Mouse (Mus musculus): ENCODE results near the gene Morn3. TPM values are rescaled to one million over a fixed set of nuclear protein-coding genes. Genes with fewer than 3 reads are reported as not detected.

The Morn3 gene
- polyA plus RNA-seq, 1 experiment from 2014 or later, result 5.3 TPM

DNA sequence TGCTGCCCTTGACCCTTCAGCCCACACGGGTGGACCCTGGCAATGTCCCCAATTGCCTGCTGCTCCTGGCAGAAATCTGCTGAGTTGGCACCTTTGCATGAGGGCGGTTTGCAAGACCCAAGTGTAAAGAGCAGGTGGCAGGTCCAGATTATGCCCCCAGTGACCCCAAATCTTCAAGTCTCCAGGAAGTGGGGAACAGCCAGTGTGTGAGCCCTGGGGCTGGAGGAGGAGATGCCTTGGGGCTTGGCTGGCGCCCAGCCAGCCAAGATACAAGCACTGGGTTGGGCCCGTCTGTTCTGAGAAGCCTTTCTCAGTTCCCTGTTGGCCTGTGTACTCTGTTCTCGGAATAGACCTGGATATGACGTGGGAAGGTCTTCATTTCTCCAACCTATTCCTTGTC, 19.4 kb downstream of the Morn3 start:
- 28% methylated on average over 6 of the region's 6 CpGs for WGBS
- Histone ChIP-seq H3K9me3 (ENCODE audit: low read length) (no peaks in the 10 kb centered on the region), H3K4me3 (ENCODE audit: low read depth, low read length) (no peak overlapping the region), H3K4me1 (ENCODE audit: insufficient read depth, low read depth, low read length) (no peaks in the 10 kb centered on the region), H3K27ac (ENCODE audit: low read length) (no peak overlapping the region), H3K36me3 (ENCODE audit: insufficient read depth, low read length) (peaks cover 9% of the 10 kb centered on the region; the same call in 1 of the 2 replicates), H3K4me2 (replicated peaks; ENCODE audit: low read depth, low read length) (no peak overlapping the region), H3K27me3 (replicated peaks; ENCODE audit: insufficient read depth, low read length) (no peaks in the 10 kb centered on the region), H3K9ac (replicated peaks; ENCODE audit: low read depth) (no peak overlapping the region)
- peak; percentile 54 for DNase-seq (ENCODE audit: low spot score)
- peak; percentile 57 for ATAC-seq
- 0 out of 2 replicates have a peak, but pooled peaks have one; percentile 25 for TF ChIP-seq EP300 (IDR thresholded peaks at IDR 0.05)
- TF ChIP-seq CTCF (IDR thresholded peaks at IDR 0.05), result no peak

DNA sequence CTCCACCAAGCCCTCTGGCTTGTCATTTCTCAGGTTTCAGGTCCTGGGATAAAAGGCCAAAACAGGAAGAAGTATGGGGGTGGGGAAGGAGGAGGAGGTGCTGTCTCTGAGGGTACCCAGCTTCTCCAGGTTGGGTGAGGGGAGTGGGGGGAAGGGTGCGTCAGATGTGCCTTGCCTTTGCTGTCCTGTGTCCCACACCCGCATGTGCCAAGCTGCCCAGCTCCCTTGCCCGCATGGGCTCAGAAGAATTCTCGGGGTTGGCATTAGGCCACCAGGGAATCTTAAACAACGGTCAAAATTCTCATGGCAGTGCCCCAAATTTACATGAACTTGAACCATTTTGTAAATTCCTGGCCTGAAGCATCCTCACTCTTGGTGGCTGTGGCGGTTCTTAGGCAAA, 20.4 kb downstream of the Morn3 start:
- ATAC-seq (no peak), DNase-seq (ENCODE audit: low spot score) (no peak)
- no peaks in the 10 kb centered on the region for H3K27me3 ChIP-seq (replicated peaks; ENCODE audit: insufficient read depth, low read length)
- TF ChIP-seq EP300 (IDR thresholded peaks at IDR 0.05), result no peak
- TF ChIP-seq CTCF (IDR thresholded peaks at IDR 0.05), result no peak
- H3K36me3 ChIP-seq (ENCODE audit: insufficient read depth, low read length), result peaks cover 9% of the 10 kb centered on the region; the same call in 1 of the 2 replicates
- H3K4me2 ChIP-seq (replicated peaks; ENCODE audit: low read depth, low read length), result no peak overlapping the region
- 46% methylated on average over 6 of the region's 6 CpGs for WGBS
- H3K4me1 ChIP-seq (ENCODE audit: insufficient read depth, low read depth, low read length), result no peaks in the 10 kb centered on the region
- no peak overlapping the region for H3K27ac ChIP-seq (ENCODE audit: low read length)
- no peaks in the 10 kb centered on the region for H3K9me3 ChIP-seq (ENCODE audit: low read length)
- H3K4me3 ChIP-seq (ENCODE audit: low read depth, low read length), result no peak overlapping the region
- no peak overlapping the region for H3K9ac ChIP-seq (replicated peaks; ENCODE audit: low read depth)

DNA sequence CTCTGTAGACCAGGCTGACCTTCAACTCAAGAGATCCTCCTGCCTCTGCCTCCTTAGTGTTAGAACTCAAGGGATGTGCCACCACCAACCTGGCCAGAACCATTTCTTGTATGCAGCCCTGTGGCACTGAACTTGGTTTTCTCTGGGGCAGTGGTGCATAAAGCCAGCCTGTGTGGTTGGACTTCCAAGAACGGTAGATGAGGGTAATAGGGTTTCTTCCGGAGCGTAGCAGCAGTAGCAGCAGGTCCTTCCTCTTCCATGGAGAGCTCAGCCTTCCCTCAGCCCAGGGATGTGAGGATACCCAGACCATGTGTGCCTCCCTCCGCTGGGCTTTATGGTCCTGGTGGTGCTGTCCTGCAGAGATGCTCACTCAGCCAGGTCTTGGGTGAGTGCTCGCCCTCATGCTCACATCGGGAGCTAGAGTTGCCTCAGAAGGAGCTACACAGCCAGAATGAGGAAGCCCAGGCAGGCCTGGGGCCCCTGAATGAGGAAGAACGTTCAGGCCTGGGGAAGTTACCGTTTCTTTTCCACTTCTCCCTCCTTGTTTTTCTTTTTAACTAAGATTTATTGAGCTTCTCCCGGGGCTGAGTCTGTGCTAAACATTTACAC, 21.7 kb downstream of the Morn3 start:
- Histone ChIP-seq H3K27ac (ENCODE audit: low read length) (no peak overlapping the region), H3K4me3 (ENCODE audit: low read depth, low read length) (no peak overlapping the region), H3K27me3 (replicated peaks; ENCODE audit: insufficient read depth, low read length) (no peaks in the 10 kb centered on the region), H3K4me1 (ENCODE audit: insufficient read depth, low read depth, low read length) (no peaks in the 10 kb centered on the region; the same call in 1 of the 2 replicates), H3K9me3 (ENCODE audit: low read length) (no peaks in the 10 kb centered on the region), H3K4me2 (replicated peaks; ENCODE audit: low read depth, low read length) (no peak overlapping the region), H3K9ac (replicated peaks; ENCODE audit: low read depth) (no peak overlapping the region), H3K36me3 (ENCODE audit: insufficient read depth, low read length) (peaks cover 9% of the 10 kb centered on the region; the same call in 1 of the 2 replicates)
- WGBS, result 66% methylated on average over 9 of the region's 9 CpGs
- TF ChIP-seq CTCF (IDR thresholded peaks at IDR 0.05), result no peak
- no peak for TF ChIP-seq EP300 (IDR thresholded peaks at IDR 0.05)
- DNase-seq (ENCODE audit: low spot score) (peak; percentile 37), ATAC-seq (peak; percentile 29; the same call in 1 of the 2 replicates)

DNA sequence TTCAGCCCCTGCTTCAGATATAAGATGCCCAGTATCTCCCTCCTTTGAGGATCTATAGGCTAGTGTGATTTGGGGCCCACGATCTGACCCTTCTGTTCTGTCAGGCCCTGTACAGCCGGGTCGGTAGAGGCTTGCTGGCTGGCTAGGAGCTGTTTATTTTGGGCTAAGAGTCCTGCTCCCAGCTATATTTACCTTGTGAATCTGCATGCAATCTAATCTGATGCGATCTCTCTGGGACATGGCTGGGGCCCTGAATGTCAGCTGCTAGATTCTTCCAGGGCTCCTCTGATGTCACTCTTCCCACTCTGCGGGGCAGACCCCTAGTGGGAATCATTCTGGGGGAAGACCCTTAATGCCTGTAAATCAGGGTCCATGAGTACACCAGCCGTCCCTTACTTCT, 22.5 kb downstream of the Morn3 start:
- 76% methylated on average over 6 of the region's 6 CpGs for WGBS
- DNase-seq (ENCODE audit: low spot score) (no peak), ATAC-seq (no peak)
- peaks cover 4% of the 10 kb centered on the region; the same call in 1 of the 2 replicates for H3K36me3 ChIP-seq (ENCODE audit: insufficient read depth, low read length)
- TF ChIP-seq CTCF (IDR thresholded peaks at IDR 0.05) (no peak), EP300 (IDR thresholded peaks at IDR 0.05) (no peak)
- no peak overlapping the region for H3K4me2 ChIP-seq (replicated peaks; ENCODE audit: low read depth, low read length)
- H3K4me1 ChIP-seq (ENCODE audit: insufficient read depth, low read depth, low read length), result peaks cover under 1% of the 10 kb centered on the region
- no peaks in the 10 kb centered on the region for H3K27me3 ChIP-seq (replicated peaks; ENCODE audit: insufficient read depth, low read length)
- no peak overlapping the region for H3K4me3 ChIP-seq (ENCODE audit: low read depth, low read length)
- no peak overlapping the region for H3K27ac ChIP-seq (ENCODE audit: low read length)
- no peak overlapping the region for H3K9ac ChIP-seq (replicated peaks; ENCODE audit: low read depth)
- no peaks in the 10 kb centered on the region for H3K9me3 ChIP-seq (ENCODE audit: low read length)

DNA sequence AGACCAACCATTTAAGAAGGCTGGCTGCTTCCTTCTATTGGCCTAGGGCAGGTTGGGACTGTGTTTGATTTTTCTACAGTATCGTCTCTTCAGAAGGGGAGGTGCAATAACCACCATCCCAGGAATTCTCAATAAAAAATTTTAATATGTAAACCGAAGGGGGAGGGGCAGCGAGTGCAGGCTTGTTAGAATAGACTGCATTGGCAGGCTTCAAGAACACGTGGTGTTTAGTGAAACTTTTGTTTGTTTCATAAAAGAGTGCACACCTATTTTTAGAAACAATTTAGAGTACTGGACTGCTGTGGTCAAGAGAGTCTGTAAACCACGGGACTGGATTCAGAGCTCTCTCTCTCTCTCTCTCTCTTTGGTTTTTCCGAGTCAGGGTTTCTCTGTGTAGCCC, 23.8 kb downstream of the Morn3 start:
- Histone ChIP-seq H3K27me3 (replicated peaks; ENCODE audit: insufficient read depth, low read length) (no peaks in the 10 kb centered on the region), H3K9me3 (ENCODE audit: low read length) (no peaks in the 10 kb centered on the region), H3K4me3 (ENCODE audit: low read depth, low read length) (no peak overlapping the region), H3K4me2 (replicated peaks; ENCODE audit: low read depth, low read length) (no peak overlapping the region), H3K27ac (ENCODE audit: low read length) (no peak overlapping the region), H3K36me3 (ENCODE audit: insufficient read depth, low read length) (no peaks in the 10 kb centered on the region), H3K4me1 (ENCODE audit: insufficient read depth, low read depth, low read length) (peaks cover 11% of the 10 kb centered on the region), H3K9ac (replicated peaks; ENCODE audit: low read depth) (no peak overlapping the region)
- ATAC-seq (no peak), DNase-seq (ENCODE audit: low spot score) (peak; percentile 53)
- WGBS, result 61% methylated on average over 6 of the region's 6 CpGs
- TF ChIP-seq CTCF (IDR thresholded peaks at IDR 0.05) (no peak), EP300 (IDR thresholded peaks at IDR 0.05) (no peak)

DNA sequence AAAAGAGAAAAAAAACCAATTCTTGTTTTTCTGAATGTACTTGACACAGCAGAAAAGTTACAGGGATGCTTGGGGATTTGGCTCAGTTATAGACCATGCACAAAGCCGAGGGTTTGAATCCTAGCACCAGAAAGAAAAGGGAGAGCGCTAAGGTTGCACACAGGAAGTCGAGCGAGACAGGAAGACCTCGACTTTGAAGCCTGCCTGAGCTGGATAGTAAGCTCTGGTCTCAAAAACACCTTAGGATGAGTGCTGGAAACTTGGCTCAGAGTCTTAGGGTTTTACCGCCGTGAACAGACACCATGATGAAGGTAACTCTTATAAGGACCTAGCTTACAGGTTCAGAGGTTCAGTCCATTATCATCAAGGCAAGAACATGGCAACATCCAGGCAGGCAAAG, 25.4 kb downstream of the Morn3 start:
- no peak overlapping the region for H3K27ac ChIP-seq (ENCODE audit: low read length)
- 88% methylated on average over 7 of the region's 7 CpGs for WGBS
- TF ChIP-seq EP300 (IDR thresholded peaks at IDR 0.05) (no peak), CTCF (IDR thresholded peaks at IDR 0.05) (no peak)

More for the DNA sequence above, 25.4 kb downstream of the Morn3 start:
- H3K4me1 ChIP-seq (ENCODE audit: insufficient read depth, low read depth, low read length), result peaks cover 18% of the 10 kb centered on the region
- H3K4me2 ChIP-seq (replicated peaks; ENCODE audit: low read depth, low read length), result no peak overlapping the region
- H3K9ac ChIP-seq (replicated peaks; ENCODE audit: low read depth), result no peak overlapping the region
- no peaks in the 10 kb centered on the region for H3K27me3 ChIP-seq (replicated peaks; ENCODE audit: insufficient read depth, low read length)
- DNase-seq (ENCODE audit: low spot score) (no peak), ATAC-seq (no peak)
- H3K4me3 ChIP-seq (ENCODE audit: low read depth, low read length), result no peak overlapping the region
- H3K36me3 ChIP-seq (ENCODE audit: insufficient read depth, low read length), result no peaks in the 10 kb centered on the region
- H3K9me3 ChIP-seq (ENCODE audit: low read length), result no peaks in the 10 kb centered on the region

Data from lung, postnatal 0 days (tissue).